Mouse (Mus musculus) kidney, embryonic 16.5 days (tissue): Measurements from ENCODE around the gene Hps6. TPM values are rescaled to one million over a fixed set of nuclear protein-coding genes. Genes with fewer than 3 reads are reported as not detected.
A peak's percentile ranks its signal among the peaks of the same experiment; 100 is the strongest.

Experiments used
- ATAC-seq: fragments of 200-750 bp; cut with Nextera tagmentation; 2 replicates; pipeline ENCODE4 v1.8.0; 2017; ENCODE audit warnings: moderate TSS enrichment; ENCODE audit not compliant: low FRiP score, low TSS enrichment
- H3K27ac ChIP-seq: fragments of 300-500 bp; sonication (generic); 2 replicates; pipeline ENCODE4 v1.5.1; 2014; ENCODE audit warnings: low read length
- H3K27me3 ChIP-seq: fragments of 300-500 bp; sonication (generic); 2 replicates; pipeline ENCODE4 v1.6.1; 2014; ENCODE audit warnings: low read length, control low read depth, mixed read lengths; ENCODE audit not compliant: insufficient read depth
- H3K36me3 ChIP-seq: fragments of 300-500 bp; sonication (generic); 2 replicates; pipeline ENCODE4 v1.6.1; 2014; ENCODE audit warnings: low read length, control low read depth, mixed read lengths; ENCODE audit not compliant: insufficient read depth
- H3K4me1 ChIP-seq: fragments of 300-500 bp; sonication (generic); 2 replicates; pipeline ENCODE4 v1.6.1; 2014; ENCODE audit warnings: low read length, control low read depth, mixed read lengths; ENCODE audit not compliant: insufficient read depth
- H3K4me2 ChIP-seq: fragments of 300-500 bp; sonication (generic); replicated peaks from 2 replicates; pipeline ENCODE4 v1.6.1; 2014; ENCODE audit warnings: low read depth, low read length
- H3K4me3 ChIP-seq: fragments of 300-500 bp; sonication (generic); 2 replicates; pipeline ENCODE4 v1.5.1; 2014; ENCODE audit warnings: mild to moderate bottlenecking, low read length
- H3K9ac ChIP-seq: fragments of 300-500 bp; sonication (generic); replicated peaks from 2 replicates; pipeline ENCODE4 v1.6.1; 2014; ENCODE audit warnings: low read length
- H3K9me3 ChIP-seq: fragments of 300-500 bp; sonication (generic); 2 replicates; pipeline ENCODE4 v1.6.1; 2016; ENCODE audit warnings: low read length, control low read depth
- WGBS: fragments of 180-500 bp; shearing (Covaris S2); extraction: QIAGEN DNeasy Blood & Tissue Kit; methylation state at CpG from one replicate; pipeline ENCODE4 v1.1.7; 2014; 5-methylcytosine and 5-hydroxymethylcytosine counted together
- polyA plus RNA-seq: library from polyadenylated mRNA; unstranded; fragments of >200 nt; fragmentation: Nextera tagmentation; extraction: Ambion mirVana; gene quantifications from 2 replicates; pipeline ENCODE4 v1.2.1, GENCODE M21; 2015

Gene Hps6
- polyA plus RNA-seq, 1 experiment from 2014 or later, result 10.5 TPM

DNA sequence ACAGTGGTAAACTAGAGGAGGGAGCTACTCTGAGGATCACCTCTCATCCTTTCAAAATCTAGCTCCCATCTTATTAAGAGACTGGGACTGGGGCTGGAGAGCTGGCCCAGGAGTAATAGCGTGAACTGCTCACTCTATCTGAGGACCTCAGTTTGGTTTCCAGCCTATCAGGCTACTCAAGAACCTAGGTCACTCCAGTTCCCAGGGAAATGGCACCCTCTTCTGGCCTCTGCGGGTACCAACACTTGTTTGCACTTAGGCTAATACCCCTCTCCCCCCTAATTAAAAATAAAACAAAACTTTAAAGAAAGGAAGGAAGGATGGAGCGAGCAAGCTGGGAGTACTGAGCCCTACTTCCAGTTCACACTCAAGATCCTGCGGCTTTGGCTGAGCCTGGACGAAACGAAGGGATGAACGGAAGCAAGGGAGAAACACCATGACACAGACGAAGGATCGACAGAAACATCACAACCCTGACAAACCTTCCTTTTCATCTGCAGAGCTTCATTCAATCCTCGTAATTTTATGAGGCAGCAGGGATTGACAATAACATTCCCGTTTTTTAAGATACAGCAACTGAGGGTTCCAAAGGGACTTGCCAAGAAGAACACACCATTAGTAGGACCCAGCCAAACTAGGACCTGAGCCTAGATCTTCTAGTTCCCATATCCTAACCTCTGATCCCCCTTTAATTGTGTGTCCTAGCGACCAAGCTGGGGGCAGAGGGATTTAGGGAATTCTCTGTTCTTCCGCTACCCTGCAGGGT, 33.4 kb downstream of the Hps6 start:
- 84% methylated on average over 13 of the region's 13 CpGs for WGBS
- Histone ChIP-seq H3K4me1 (peaks cover 45% of the 10 kb centered on the region), H3K9me3 (no peaks in the 10 kb centered on the region), H3K4me3 (peak overlapping the region; percentile 68), H3K36me3 (peaks cover 51% of the 10 kb centered on the region), H3K27me3 (no peaks in the 10 kb centered on the region), H3K4me2 (peak overlapping the region; percentile 94), H3K27ac (no peak overlapping the region), H3K9ac (0 out of 2 replicates have a peak overlapping the region, but pooled peaks have one; percentile 81)
- ATAC-seq, result no peak

DNA sequence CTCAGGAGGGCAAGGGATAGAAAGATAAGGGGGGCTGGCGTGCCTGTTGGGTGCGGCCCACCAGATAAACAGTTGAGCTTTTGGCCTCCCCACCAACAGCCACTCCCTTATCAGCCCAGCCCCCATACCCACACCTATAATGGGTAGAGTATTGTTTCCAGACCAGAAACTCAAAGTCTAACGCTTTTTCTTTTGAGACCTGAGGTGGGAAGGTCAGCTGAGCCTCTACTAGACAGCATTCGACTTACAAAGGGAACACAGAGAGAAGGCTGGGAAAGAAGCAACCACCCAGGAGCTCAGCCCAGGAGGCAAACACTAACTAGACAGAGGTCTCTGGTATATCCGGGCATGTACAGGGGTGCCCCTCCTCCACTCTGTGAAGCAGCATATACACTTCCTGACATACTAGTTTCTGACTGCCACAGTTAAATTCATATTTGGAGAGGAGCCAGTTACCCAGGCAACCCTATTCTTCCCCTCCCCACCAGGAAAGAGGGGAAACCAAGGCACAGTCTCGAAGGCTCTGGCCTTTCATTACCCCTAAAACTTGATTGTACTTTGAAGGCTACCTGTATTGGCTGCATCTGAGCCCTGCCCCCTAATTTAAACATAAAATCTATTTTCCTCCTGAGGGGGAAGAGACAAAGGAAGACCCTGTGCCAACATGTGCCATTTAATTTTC, 34.1 kb downstream of the Hps6 start:
- Histone ChIP-seq H3K9me3 (no peaks in the 10 kb centered on the region), H3K36me3 (peaks cover 44% of the 10 kb centered on the region), H3K9ac (peak overlapping the region; percentile 81), H3K27ac (peak overlapping the region; percentile 25), H3K4me3 (peak overlapping the region; percentile 68), H3K4me1 (peaks cover 52% of the 10 kb centered on the region), H3K27me3 (no peaks in the 10 kb centered on the region), H3K4me2 (peak overlapping the region; percentile 94)
- no peak for ATAC-seq
- WGBS, result 28% methylated on average over 6 of the region's 6 CpGs

GRCm38 (mm10) chr19:46037925-46038850, 34.9 kb downstream of the Hps6 start:
- H3K9me3 ChIP-seq, result no peaks in the 10 kb centered on the region
- ATAC-seq, result no peak
- no peaks in the 10 kb centered on the region for H3K27me3 ChIP-seq
- peak overlapping the region; percentile 96 for H3K27ac ChIP-seq
- peak overlapping the region; percentile 81 for H3K9ac ChIP-seq
- peaks cover 60% of the 10 kb centered on the region for H3K4me1 ChIP-seq
- H3K36me3 ChIP-seq, result peaks cover 36% of the 10 kb centered on the region
- peak overlapping the region; percentile 68 for H3K4me3 ChIP-seq
- H3K4me2 ChIP-seq, result peak overlapping the region; percentile 94
- WGBS, result 9% methylated on average over 13 of the region's 13 CpGs

DNA sequence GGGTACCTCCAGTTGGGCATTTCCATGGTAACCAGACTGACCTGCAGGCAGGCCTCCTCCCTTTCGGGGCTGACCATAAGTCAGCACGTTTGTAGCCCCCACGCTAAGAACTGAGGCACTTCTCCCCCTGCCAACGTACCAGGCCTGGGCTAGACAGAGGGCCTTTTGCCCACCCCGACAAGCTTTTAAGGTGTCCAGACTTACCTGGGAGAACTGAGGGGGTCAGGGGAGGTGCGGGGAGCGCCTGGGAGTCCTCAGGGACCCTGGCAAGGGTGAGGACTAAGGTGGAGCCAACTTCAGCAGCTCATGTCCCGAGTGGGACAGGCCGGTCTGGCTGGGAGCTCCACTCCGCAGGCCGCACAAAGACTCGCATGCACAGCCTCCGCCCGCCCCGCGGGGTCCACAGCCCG, 35.5 kb downstream of the Hps6 start:
- Histone ChIP-seq H3K9ac (peak overlapping the region; percentile 81), H3K4me2 (peak overlapping the region; percentile 94), H3K4me3 (peak overlapping the region; percentile 68), H3K27ac (peak overlapping the region; percentile 96), H3K9me3 (no peaks in the 10 kb centered on the region), H3K36me3 (peaks cover 29% of the 10 kb centered on the region), H3K27me3 (no peaks in the 10 kb centered on the region), H3K4me1 (peaks cover 67% of the 10 kb centered on the region)
- WGBS, result 1% methylated on average over 15 of the region's 17 CpGs
- ATAC-seq, result peak; percentile 47

GRCm38 (mm10) chr19:46039478-46039877, 36.2 kb downstream of the Hps6 start:
- Histone ChIP-seq H3K27ac (peak overlapping the region; percentile 96), H3K4me1 (peaks cover 71% of the 10 kb centered on the region), H3K36me3 (peaks cover 23% of the 10 kb centered on the region), H3K9ac (peak overlapping the region; percentile 81), H3K4me2 (peak overlapping the region; percentile 94), H3K4me3 (peak overlapping the region; percentile 68), H3K9me3 (no peaks in the 10 kb centered on the region), H3K27me3 (no peaks in the 10 kb centered on the region)
- ATAC-seq, result peak; percentile 83
- 0% methylated on average over 12 of the region's 30 CpGs for WGBS

GRCm38 (mm10) chr19:46040149-46040902, 37.0 kb downstream of the Hps6 start:
- H3K4me1 ChIP-seq, result peaks cover 71% of the 10 kb centered on the region

GRCm38 (mm10) chr19:46041299-46041932, 38.1 kb downstream of the Hps6 start:
- 8% methylated on average over 7 of the region's 7 CpGs for WGBS
- no peaks in the 10 kb centered on the region for H3K27me3 ChIP-seq
- ATAC-seq, result no peak

More at GRCm38 (mm10) chr19:46040149-46040902, 37.0 kb downstream of the Hps6 start:
- Histone ChIP-seq H3K9me3 (no peaks in the 10 kb centered on the region), H3K9ac (peak overlapping the region; percentile 81), H3K36me3 (peaks cover 14% of the 10 kb centered on the region), H3K27ac (peak overlapping the region; percentile 96), H3K27me3 (no peaks in the 10 kb centered on the region), H3K4me2 (peak overlapping the region; percentile 94), H3K4me3 (peak overlapping the region; percentile 68)
- 43% methylated on average over 14 of the region's 14 CpGs for WGBS
- ATAC-seq, result no peak

DNA sequence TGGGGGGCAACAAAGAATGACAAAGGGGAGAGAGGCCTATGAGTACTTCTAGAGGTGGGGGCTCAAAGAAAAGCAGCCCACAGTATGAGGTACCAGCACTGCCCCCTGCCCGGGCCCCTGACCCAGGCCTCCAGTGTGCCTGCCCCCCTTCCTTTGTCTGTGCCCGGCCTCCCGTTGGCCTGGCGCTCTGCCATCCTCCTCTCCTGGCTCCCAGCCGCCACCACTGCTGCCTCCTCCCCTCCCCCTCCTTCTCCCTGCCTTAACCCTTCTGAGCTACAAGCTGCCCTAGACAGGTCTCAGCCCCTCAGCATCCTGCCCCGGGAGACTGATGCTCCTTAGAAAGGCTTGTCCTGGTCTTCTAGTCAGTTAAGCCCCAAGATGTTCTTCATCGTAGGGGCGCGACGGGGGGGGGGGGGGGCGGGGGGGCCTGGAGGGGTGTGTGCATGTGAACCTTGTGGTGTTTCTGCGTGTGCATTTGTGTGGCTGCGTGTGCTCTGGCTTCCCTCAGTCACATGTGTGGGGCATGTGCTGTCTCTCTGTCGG, 38.7 kb downstream of the Hps6 start:
- H3K4me1 ChIP-seq, result peaks cover 79% of the 10 kb centered on the region
- peak; percentile 26 for ATAC-seq
- peak overlapping the region; percentile 98 for H3K9ac ChIP-seq
- no peaks in the 10 kb centered on the region for H3K9me3 ChIP-seq
- H3K36me3 ChIP-seq, result no peaks in the 10 kb centered on the region
- peak overlapping the region; percentile 93 for H3K4me2 ChIP-seq
- peak overlapping the region; percentile 99 for H3K4me3 ChIP-seq
- peak overlapping the region; percentile 98 for H3K27ac ChIP-seq
- WGBS, result under 1% methylated on average over 9 of the region's 14 CpGs
- no peaks in the 10 kb centered on the region for H3K27me3 ChIP-seq

More at GRCm38 (mm10) chr19:46041299-46041932, 38.1 kb downstream of the Hps6 start:
- peaks cover 79% of the 10 kb centered on the region for H3K4me1 ChIP-seq
- H3K36me3 ChIP-seq, result peaks cover 4% of the 10 kb centered on the region
- H3K4me3 ChIP-seq, result peak overlapping the region; percentile 99
- H3K4me2 ChIP-seq, result peak overlapping the region; percentile 93
- H3K9ac ChIP-seq, result peak overlapping the region; percentile 98
- peak overlapping the region; percentile 98 for H3K27ac ChIP-seq
- H3K9me3 ChIP-seq, result no peaks in the 10 kb centered on the region
